Mouse (Mus musculus) cortical plate, adult 2 months (tissue): ENCODE results near the gene Atp4b.

ENCODE experiments used
- CTCF ChIP-seq: fragments of 200-500 bp; IDR thresholded peaks from 2 replicates; pipeline ENCODE4 v1.5.1; 2011; ENCODE audit warnings: mild to moderate bottlenecking, control low read depth, low read length; ENCODE audit not compliant: insufficient read depth; ENCODE audit errors: extremely low read depth
- POLR2A ChIP-seq: fragments of 200-500 bp; IDR thresholded peaks from 2 replicates; pipeline ENCODE4 v1.6.1; 2011; ENCODE audit warnings: mild to moderate bottlenecking, low read length, control low read depth; ENCODE audit not compliant: insufficient read depth; ENCODE audit errors: extremely low read depth

DNA sequence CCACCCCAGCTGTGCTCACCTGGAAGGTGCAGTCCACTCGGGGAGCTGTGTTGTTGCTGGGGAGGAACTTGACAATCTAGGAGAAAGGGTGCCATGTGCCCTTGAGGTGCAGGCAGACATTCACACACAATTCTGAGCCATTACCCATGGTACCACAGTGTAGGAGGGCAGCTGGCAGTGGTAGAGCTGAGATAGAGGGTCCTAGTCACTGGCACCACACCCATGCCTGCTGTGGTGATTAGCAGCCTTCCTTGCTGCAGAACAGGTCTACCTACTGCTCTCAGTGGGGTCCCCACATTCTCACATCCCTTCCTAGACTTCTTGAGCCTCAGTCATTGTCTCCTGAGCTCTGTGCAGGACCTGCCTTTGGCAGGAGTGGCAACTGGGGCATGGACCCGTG, 7.9 kb downstream of the Atp4b start:
- TF ChIP-seq CTCF (no peak), POLR2A (no peak)
